Mouse (Mus musculus) heart, postnatal 10 days (tissue): ENCODE measurements around the gene Uaca. TPM values are rescaled to one million over a fixed set of nuclear protein-coding genes. Genes with fewer than 3 reads are reported as not detected.

ENCODE experiments used
- DNase-seq, 2 experiments: peaks; one replicate each; pipeline ENCODE4 v3.0.0; 2021
- intact Hi-C: fragments of 180-260 bp; cut with DNase I; formaldehyde crosslinking; loops from one replicate; pipeline ENCODE4 v1.15.1; 2025
- total RNA-seq, 2 experiments: library from RNA; stranded (reverse); gene quantifications; 2 replicates each; pipeline ENCODE4 v1.2.3; 2021

The Uaca gene
- total RNA-seq, 2 experiments from 2014 or later: 46.7 to 47.4 TPM

- no peak for DNase-seq
- intact Hi-C loops: no loop called here
Measured at GRCm38 (mm10) chr9:60929290-60929983, 135.1 kb downstream of the Uaca start.

Other genes starting within 250 kb of the Uaca start
- gene Lrrc49, start 106.4 kb upstream of the Uaca start, total RNA-seq: 1 to 10 TPM; 7.2 to 9.3 TPM
- gene Larp6, start 81.6 kb upstream of the Uaca start, total RNA-seq: 1 to 10 TPM; 1.3 to 1.5 TPM